Mouse (Mus musculus) lung, postnatal 14 days (tissue): Measurements from ENCODE around the gene Gm44511.
"Not testable (repeated sequence)": the region's sequence is repeated elsewhere in the genome, so short reads cannot be mapped to it uniquely, and the experiment has no call there.

ENCODE experiments used
- DNase-seq: peaks from one replicate; pipeline ENCODE4 v3.0.0; 2021

Gm44511 gene

DNA sequence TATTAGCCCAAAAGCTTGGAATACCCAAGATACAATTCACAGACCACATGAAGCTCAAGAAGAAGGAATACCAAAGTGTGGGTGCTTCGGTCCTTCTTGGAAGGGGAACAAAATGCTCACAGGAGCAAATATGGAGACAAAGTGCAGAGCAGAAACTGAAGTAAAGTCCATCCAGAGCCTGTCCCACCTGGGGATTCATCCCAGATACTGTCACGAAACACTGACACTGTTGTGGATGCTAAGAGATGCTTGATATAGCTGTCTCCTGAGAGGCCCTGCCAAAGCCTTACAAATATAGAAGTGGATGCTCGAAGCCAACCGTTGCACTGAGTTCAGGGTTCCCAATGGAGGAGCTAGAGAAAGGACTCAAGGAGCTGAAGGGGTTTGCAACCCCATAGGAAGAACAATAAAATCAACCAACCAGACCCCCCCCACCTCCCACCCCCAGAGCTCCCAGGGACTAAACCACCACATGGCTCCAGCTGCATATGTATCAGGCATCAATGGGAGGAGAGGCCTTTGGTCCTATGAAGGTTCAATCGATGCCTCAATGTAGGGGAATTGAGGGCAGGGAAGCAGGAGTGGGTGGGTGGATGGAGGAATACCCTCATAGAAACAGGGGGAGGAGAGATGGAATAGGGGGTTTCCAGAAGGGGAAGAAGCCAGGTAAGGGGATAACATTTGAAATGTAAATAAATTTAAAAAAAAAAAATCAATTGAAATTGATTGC, 66.7 kb downstream of the Gm44511 start:
- DNase-seq: no peak

DNA sequence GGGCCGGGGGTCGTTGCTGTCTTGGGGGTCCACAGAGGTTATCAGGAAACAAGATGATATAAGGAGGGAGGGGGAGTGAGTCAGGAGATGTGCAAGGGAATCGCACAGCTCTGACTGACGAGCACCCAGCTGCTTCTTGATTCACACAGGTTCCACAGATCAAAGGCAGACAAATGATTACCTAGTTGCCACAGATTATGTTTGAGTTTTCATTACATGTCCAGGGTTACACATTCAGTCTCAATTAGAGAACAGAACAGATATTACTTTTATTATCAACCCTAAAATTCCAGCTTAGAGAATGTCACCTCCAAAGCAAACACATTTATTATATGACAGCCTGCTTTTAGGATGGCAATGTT, 70.7 kb downstream of the Gm44511 start:
- DNase-seq: not testable (repeated sequence)

DNA sequence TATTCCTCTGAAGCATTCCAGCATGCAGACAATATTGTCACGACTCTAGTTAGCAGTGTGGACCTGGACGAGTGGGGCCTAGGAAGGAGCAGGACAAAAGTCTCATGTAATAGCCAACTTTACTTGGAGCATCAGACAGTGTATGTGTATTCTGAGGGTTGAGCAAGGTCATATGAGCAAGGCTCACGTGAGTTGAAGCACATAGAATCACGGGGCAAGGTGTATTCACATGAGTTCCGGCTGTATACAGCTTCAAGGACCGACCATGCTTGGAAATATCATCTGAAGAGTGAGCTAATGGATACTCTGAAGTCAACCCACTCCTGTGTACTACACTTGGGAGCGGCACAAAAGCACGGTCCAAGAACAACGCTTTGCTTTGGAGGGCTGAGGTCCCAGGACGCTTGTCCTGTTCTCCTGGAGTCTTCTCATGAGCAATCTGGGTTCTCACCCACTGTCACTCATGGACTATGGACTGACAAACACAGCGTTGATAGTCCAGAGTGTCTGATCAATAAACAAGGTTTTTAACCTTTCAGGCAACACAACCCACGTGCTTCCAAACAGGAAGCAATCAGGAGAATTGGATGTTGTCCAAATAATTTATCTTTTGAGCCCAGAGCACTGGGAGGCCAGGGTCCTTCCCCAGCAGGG, 71.2 kb downstream of the Gm44511 start:
- not testable (repeated sequence) for DNase-seq

DNA sequence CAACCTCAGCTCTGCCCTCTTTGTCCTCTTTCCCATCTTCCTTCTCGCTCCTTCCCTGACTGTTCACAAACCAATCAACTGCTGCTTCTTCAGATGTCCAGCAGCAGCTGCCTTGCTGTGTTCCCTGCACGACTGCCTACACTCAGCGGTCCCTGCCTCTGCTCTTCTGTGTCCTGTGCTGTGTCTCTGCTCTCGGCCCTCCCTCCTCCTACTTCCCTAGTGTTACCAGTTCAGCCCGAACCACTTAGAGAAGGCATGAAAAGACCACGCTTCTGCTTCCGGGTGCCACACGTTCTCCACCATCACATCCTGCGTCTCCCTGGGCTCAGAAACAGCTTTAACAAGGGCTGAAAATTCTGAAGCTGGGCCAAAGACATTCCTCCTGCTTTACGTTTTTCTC, 71.8 kb downstream of the Gm44511 start:
- not testable (repeated sequence) for DNase-seq

DNA sequence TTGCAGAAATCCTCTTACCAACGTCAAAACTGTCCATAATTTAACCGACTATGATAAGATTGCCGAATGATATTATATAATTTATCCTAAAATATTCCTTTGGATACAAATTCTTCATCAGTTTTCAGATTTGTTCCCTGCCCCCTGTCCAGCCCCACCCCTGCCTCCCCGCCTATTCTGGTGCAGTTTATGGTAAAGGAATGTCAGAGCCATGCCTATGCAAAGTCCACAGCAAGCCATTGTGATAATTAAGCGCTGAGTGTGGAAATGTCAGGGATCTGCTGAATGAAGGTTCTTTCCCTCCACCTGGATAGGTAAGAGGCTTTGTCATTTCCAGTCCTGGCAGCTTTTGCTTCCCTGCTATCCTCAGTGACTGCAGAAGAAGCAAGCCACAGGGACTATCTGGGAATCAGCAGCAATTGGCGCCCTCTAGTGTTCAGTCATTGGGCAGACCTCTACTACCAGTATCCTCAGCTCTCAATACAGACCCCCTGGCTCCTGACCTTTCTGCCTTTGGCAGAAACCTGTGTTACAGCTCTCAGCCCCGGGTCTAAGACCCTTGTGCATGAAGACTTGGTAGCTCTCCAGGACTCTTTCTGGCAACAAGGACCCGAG, 72.4 kb downstream of the Gm44511 start:
- peak; percentile 89 for DNase-seq

DNA sequence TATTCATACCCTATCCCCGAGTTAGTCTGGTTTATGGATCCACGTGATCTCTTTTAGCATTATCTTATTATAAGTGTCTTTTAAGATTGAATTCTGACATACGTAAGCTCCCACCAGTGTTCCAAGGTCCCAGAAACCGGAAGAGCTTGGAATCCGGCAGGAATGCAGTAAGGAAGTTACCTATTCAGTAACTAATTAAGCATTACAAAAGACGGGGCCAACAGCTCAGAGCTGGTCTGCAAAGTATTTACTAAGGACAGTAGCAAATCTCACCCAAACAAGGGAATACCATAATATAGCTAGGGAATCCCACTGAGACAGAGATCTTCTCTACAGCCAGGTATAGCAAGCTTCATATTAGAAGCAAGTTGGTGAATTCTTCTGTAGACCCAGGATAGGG, 79.1 kb downstream of the Gm44511 start:
- not testable (repeated sequence) for DNase-seq

DNA sequence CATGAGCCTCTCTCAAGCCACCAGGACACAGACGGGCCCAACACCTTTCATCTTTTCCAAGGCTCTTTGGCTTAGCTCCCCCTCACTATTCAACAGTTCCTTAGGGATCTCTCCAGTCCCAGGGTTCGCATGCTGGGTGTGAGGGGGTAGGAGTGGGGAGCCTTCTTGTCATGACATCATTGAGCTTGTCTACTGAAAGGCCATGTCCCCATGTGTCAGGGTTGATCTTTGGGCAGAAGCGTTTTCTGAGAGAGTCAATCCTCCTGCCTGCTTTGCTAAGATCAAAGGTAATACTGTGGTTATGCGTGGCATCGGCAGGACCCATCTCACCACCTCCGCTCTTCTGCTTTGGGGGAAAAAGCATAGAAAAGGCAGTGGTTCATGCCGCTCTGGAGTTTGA, 88.7 kb downstream of the Gm44511 start:
- DNase-seq: no peak

DNA sequence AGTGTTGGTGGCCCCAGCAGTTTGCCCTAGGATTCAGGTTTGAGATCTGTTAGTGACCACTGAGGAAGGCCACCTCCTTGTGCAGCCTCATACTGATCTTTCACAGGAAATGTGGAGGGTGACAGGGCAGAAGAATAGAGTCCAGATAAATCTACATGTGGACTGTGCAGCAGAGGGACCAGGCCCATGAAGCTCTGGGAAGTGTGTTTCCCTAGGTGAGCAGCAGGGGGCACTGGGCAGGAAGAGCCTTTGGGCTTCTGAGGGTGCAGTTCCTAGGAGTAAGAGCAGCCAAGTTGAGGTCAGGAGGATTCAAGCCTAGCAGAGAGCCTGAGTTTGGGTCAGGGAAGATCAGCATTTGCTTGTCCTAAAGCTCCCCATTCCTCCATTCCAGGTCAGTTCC, 90.0 kb downstream of the Gm44511 start:
- DNase-seq: peak; percentile 34

DNA sequence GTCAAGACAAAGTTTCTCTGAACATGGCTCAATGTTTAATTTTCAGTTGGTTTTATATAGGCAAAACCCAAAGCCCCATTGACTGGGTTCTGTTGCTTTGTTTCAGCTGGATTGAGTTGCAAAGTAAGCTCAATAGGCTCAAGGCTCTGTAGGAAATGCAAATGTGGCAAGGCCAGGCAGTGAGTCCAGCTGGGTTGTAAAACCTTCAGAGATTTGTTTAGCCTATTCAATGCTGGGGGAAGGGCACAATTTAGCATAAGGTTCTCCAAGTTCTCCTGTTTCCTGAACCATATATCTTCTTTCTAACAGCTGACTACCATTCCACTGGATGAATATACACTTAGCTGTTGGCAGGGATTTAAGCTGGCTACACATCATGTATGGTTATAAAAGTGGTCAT, 91.2 kb downstream of the Gm44511 start:
- DNase-seq: no peak

DNA sequence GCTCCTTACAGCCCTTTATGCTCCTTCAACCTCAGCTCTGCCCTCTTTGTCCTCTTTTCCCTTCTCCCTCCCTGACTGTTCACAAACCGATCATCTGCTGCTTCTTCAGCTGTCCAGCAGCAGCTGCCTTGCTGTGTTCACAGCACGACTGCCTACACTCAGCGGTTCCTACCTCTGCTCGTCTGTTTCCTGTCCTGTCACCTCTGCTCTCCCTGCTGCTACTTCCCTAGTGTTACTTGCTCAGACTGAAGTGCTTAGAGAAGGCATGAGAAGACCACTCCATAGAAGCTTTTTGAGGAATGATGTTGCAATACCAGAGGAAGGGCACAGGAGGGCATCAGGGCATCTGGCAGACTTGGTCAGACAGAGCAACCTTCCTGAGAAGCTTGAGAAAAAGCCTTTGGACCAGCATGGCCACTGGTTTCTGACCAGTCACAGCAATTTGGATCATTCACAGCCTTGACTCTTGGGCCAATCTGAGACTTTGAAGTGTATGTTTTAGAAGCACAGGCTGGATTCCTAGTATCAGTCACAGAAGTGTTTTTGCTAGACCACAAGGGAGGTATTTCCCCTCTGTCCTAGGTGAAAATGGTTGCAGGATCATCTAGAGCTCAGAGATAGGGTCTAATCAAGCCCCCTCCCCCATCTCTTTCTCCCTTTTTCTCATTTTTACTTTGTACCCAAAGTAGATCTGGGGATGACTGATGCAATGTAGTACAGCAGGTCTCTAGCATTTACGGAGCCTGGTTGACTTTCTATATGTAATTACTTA, 92.0 kb downstream of the Gm44511 start:
- no peak for DNase-seq

DNA sequence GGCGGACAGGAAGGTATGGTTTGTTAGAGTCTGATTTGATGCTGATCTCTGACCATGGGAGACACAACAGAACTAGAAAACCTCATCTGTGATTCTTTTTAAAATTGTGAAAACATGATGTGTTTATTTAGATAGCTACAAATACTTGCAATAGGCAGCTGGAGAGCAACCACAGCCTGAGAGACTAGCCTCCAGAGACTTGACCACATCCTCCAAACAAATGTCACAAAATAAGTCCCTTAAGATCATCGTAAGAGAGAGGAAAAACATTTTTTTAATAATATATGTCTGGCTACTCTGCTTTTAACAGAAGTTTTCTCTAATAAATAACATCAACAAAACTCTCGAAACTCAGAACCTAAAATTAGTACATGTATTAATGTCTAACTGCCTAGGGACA, 94.1 kb downstream of the Gm44511 start:
- no peak for DNase-seq
